ENCODE assay signal across 9 mouse cellular contexts in genomic region chr16:35270353-35270934, GRCm38 (mm10).
DNase-seq lines count a peak whose midpoint lies in the region; ATAC-seq lines count a peak whose summit lies in the region.
"Had no signal": no experiment of that assay in that cellular context is flagged by ENCODE, and none has a peak within 500 bp of the region (broad histone marks: within the 10 kb centered on the region; RNA-seq: fewer than 3 reads in every experiment).

No protein-coding gene starts in this region.

- 0 out of 2 replicates have a peak, but pooled peaks cover 2% of the 10 kb centered on the region for H3K4me1 ChIP-seq in hindbrain, embryonic 15.5 days (replicated peaks)

- no peaks in the 10 kb centered on the region for H3K27me3 ChIP-seq in hindbrain, embryonic 15.5 days

- peak; percentile 57 for ATAC-seq in hindbrain, embryonic 15.5 days (ENCODE audit: low FRiP score, low read depth)
- peak; percentile 60 for ATAC-seq in megakaryocyte-erythroid progenitor cell, adult 5-6 weeks (replicated peaks; ENCODE audit: low FRiP score, low TSS enrichment, poor library complexity, severe bottlenecking)

- no peak overlapping the region for H3K4me2 ChIP-seq in hindbrain, embryonic 15.5 days

- H3K9me3 ChIP-seq in hindbrain, embryonic 15.5 days, result no peaks in the 10 kb centered on the region
- H3K9me3 ChIP-seq: megakaryocyte, embryonic 14.5 days had no signal

- H3K4me3 ChIP-seq in hindbrain, embryonic 15.5 days, result no peak overlapping the region
- H3K4me3 ChIP-seq: megakaryocyte, embryonic 14.5 days had no signal

- no peak overlapping the region for H3K9ac ChIP-seq in hindbrain, embryonic 15.5 days

- no peak overlapping the region for H3K27ac ChIP-seq in hindbrain, embryonic 15.5 days (replicated peaks)

- WGBS in hindbrain, embryonic 15.5 days, result 41% methylated on average over 10 of the region's 10 CpGs

- DNase-seq in R1 (ENCODE audit: low read depth, low spot score), result peak; percentile 88
- DNase-seq in cerebellum, adult 9-11 months, result peak; percentile 84
- peak; percentile 70 to 86 for DNase-seq in frontal cortex, postnatal 25 days (ENCODE audit: low spot score in 2 of 2)
- DNase-seq in left cerebral cortex, adult 11 months (ENCODE audit: low spot score), result peak; percentile 86
- peak; percentile 77 for DNase-seq in right cerebral cortex, postnatal 25 days
- DNase-seq in urinary bladder, postnatal 36 days (ENCODE audit: low spot score in 2 of 2), result peak; percentile 56 to 75

- no peaks in the 10 kb centered on the region for H3K36me3 ChIP-seq in hindbrain, embryonic 15.5 days
